Mouse (Mus musculus) stomach, embryonic 14.5 days (tissue): Measurements from ENCODE around the gene Slc3a2. TPM values are rescaled to one million over a fixed set of nuclear protein-coding genes. Genes with fewer than 3 reads are reported as not detected.

Experiments used
- ATAC-seq: fragments of 200-750 bp; cut with Nextera tagmentation; 2 replicates; pipeline ENCODE4 v1.8.0; 2017; ENCODE audit warnings: low read depth, moderate TSS enrichment; ENCODE audit not compliant: insufficient number of reproducible peaks, insufficient read depth, low FRiP score
- H3K27ac ChIP-seq: fragments of 300-500 bp; sonication (generic); 2 replicates; pipeline ENCODE4 v1.5.1; 2014; ENCODE audit warnings: mild to moderate bottlenecking, low read length, moderate library complexity, mixed read lengths
- H3K27me3 ChIP-seq: fragments of 300-500 bp; sonication (generic); 2 replicates; pipeline ENCODE4 v1.6.1; 2014; ENCODE audit warnings: low read length, control low read depth, mixed read lengths; ENCODE audit not compliant: control insufficient read depth, insufficient read depth
- H3K36me3 ChIP-seq: fragments of 300-500 bp; sonication (generic); 2 replicates; pipeline ENCODE4 v1.6.1; 2014; ENCODE audit warnings: mild to moderate bottlenecking, control low read depth, low read length, moderate library complexity, mixed read lengths; ENCODE audit not compliant: control insufficient read depth, insufficient read depth
- H3K4me1 ChIP-seq: fragments of 300-500 bp; sonication (generic); 2 replicates; pipeline ENCODE4 v1.6.1; 2014; ENCODE audit warnings: low read length, control low read depth, mixed read lengths; ENCODE audit not compliant: control insufficient read depth, insufficient read depth
- H3K4me2 ChIP-seq: fragments of 300-500 bp; sonication (generic); replicated peaks from 2 replicates; pipeline ENCODE4 v1.6.1; 2014; ENCODE audit warnings: low read depth, low read length, control low read depth
- H3K4me3 ChIP-seq: fragments of 300-500 bp; sonication (generic); 2 replicates; pipeline ENCODE4 v1.5.1; 2014; ENCODE audit warnings: low read depth, low read length, control low read depth
- H3K9ac ChIP-seq: fragments of 300-500 bp; sonication (generic); replicated peaks from 2 replicates; pipeline ENCODE4 v1.6.1; 2014; ENCODE audit warnings: low read depth, mild to moderate bottlenecking, control low read depth, low read length, moderate library complexity, mixed read lengths
- H3K9me3 ChIP-seq: fragments of 300-500 bp; sonication (generic); 2 replicates; pipeline ENCODE4 v1.6.1; 2016; ENCODE audit warnings: low read depth, low read length, control low read depth; ENCODE audit not compliant: control insufficient read depth
- WGBS: fragments of 180-500 bp; shearing (Covaris S2); extraction: QIAGEN DNeasy Blood & Tissue Kit; methylation state at CpG from one replicate; pipeline ENCODE4 v1.1.7; 2014; 5-methylcytosine and 5-hydroxymethylcytosine counted together
- polyA plus RNA-seq: library from polyadenylated mRNA; unstranded; fragments of >200 nt; fragmentation: Nextera tagmentation; extraction: Ambion mirVana; gene quantifications from 2 replicates; pipeline ENCODE4 v1.2.1, GENCODE M21; 2014

Gene Slc3a2
- polyA plus RNA-seq, 1 experiment from 2014 or later: 80.8 TPM

DNA sequence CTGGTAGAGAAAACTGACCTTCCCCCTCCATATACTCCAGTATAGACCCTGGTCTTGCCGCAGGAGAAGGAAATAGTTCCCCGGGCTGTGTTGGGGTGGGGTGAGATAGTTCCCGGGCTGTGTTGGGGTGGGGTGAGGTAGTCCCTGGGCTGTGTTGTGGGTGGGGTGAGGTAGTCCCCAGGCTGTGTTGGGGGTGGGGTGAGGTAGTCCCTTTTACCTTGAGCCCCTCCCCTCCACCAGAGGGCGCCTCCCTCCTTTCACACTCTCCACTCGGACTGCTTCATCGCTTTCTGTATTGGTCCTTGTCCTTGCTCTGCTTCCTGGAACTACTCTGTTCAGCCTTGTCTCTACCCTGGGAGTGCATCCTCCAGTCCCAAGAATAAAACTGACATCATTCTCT is 27.8 kb downstream of the Slc3a2 start:
- no peak overlapping the region for H3K4me2 ChIP-seq
- ATAC-seq: peak; percentile 61; the same call in 1 of the 2 replicates
- WGBS: 55% methylated on average over 6 of the region's 6 CpGs

DNA sequence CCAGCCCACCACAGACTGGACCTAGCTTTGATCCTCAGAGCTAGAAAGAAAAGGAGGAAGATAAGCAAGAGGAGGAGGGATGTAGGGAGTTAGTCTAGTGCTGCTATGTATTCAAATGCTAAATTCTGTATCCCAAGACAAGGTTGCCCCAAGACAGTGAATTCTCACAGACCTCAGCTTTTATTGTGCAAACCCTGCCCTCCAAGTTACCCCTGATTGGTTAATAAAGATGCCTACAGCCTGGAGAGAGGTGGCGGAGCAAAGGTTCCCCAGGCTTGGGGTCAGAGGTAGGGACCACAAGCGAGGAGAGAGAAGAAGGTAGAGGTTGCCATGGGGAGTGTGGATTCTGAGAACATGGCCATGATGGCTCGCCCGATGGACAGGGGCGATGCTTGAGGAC is 30.4 kb downstream of the Slc3a2 start:
- H3K9me3 ChIP-seq: no peaks in the 10 kb centered on the region
- WGBS: 83% methylated on average over 5 of the region's 5 CpGs
- no peak for ATAC-seq

More for the DNA sequence above, 27.8 kb downstream of the Slc3a2 start:
- Histone ChIP-seq H3K9me3 (no peaks in the 10 kb centered on the region), H3K27me3 (no peaks in the 10 kb centered on the region), H3K36me3 (no peaks in the 10 kb centered on the region), H3K9ac (no peak overlapping the region), H3K27ac (no peak overlapping the region), H3K4me3 (no peak overlapping the region), H3K4me1 (no peaks in the 10 kb centered on the region)

DNA sequence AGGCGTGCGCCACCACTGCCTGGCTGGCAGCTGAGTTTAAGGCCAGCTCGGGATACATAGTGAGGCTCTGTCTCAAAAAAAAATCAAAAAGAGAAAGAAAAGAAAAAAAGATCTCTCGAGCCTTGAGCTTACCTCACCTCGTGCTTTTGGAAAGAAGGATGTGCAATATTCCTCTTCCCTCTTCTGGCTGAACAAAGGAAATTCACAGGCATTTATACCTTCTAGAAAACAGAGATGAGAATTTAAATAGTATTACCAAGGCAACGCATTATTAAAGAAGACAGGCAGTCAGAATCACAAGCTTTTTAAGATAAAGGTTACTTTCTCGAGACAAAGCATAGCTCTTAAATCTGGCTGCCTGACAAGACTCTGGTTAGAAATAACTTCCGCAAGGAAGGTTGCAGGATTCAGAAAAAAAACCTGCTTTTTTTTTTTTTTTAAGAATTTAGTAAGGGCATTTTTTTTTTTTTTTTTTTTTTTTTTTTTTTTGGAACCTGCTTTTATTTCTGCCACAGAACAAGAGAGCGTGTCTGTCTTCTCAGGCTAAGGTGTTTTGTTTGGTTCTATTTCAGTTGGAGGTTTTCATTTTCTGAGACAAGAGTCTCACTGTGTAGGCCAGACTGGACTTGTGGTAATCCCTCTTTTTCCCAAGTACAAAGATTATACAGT is 31.2 kb downstream of the Slc3a2 start:
- no peak for ATAC-seq
- Histone ChIP-seq H3K4me1 (no peaks in the 10 kb centered on the region), H3K4me2 (no peak overlapping the region), H3K9me3 (no peaks in the 10 kb centered on the region), H3K9ac (no peak overlapping the region), H3K27me3 (no peaks in the 10 kb centered on the region), H3K4me3 (no peak overlapping the region), H3K36me3 (no peaks in the 10 kb centered on the region), H3K27ac (no peak overlapping the region)
- 52% methylated on average over 9 of the region's 9 CpGs for WGBS

More for the DNA sequence above, 30.4 kb downstream of the Slc3a2 start:
- Histone ChIP-seq H3K27ac (no peak overlapping the region), H3K9ac (no peak overlapping the region), H3K4me1 (no peaks in the 10 kb centered on the region), H3K4me2 (no peak overlapping the region), H3K36me3 (no peaks in the 10 kb centered on the region), H3K27me3 (no peaks in the 10 kb centered on the region), H3K4me3 (no peak overlapping the region)

DNA sequence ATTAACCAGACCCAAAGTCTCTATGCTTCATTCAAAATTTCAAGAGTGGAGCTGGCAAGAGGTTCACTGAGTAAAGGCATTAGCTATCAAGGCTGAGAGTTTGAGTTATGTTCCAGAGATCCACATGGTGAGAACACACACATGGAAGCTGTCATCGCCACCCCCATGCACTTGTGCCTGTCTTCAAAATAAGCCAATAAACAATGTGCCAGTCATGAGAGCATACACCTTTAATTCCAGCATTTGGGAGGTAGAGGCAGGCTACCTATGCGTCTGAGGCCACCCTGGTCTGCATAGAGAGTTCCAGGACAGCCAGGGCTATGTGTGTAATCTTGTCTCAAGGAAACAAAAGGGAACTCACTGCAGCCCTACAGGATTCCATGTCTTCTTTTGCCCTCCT is 39.5 kb downstream of the Slc3a2 start:
- no peak for ATAC-seq
- H3K4me3 ChIP-seq: no peak overlapping the region
- H3K9me3 ChIP-seq: no peaks in the 10 kb centered on the region
- no peak overlapping the region for H3K27ac ChIP-seq
- no peaks in the 10 kb centered on the region for H3K36me3 ChIP-seq
- peaks cover 6% of the 10 kb centered on the region; the same call in 1 of the 2 replicates for H3K4me1 ChIP-seq
- WGBS: 65% methylated on average over 2 of the region's 2 CpGs
- no peak overlapping the region for H3K9ac ChIP-seq
- H3K27me3 ChIP-seq: no peaks in the 10 kb centered on the region
- no peak overlapping the region for H3K4me2 ChIP-seq

DNA sequence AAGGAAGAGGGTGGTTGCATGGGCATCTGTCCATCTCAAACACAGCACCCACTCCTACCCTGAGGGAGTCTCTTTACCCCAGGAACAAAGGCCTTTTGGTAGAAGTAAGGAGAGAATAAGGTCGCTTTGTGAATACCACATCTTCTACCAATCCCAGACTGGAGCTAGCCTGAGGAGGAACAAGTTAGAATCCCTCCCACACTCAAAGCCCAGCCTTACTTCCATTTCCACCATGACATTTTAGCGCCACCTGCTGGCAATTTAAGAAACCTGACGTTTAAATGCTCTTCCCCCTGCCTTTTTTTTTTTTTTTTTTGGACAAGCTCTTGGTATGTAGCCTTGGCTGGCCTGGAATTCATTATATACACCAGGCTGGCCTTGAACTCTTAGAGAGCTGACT is 40.2 kb downstream of the Slc3a2 start:
- H3K9me3 ChIP-seq: no peaks in the 10 kb centered on the region
- H3K27me3 ChIP-seq: no peaks in the 10 kb centered on the region
- H3K36me3 ChIP-seq: no peaks in the 10 kb centered on the region
- ATAC-seq: peak; percentile 39; the same call in 1 of the 2 replicates
- no peak overlapping the region for H3K4me3 ChIP-seq
- WGBS: 0% methylated on average over 3 of the region's 3 CpGs
- no peak overlapping the region for H3K27ac ChIP-seq
- H3K9ac ChIP-seq: no peak overlapping the region
- H3K4me2 ChIP-seq: no peak overlapping the region
- H3K4me1 ChIP-seq: peaks cover 6% of the 10 kb centered on the region; the same call in 1 of the 2 replicates

DNA sequence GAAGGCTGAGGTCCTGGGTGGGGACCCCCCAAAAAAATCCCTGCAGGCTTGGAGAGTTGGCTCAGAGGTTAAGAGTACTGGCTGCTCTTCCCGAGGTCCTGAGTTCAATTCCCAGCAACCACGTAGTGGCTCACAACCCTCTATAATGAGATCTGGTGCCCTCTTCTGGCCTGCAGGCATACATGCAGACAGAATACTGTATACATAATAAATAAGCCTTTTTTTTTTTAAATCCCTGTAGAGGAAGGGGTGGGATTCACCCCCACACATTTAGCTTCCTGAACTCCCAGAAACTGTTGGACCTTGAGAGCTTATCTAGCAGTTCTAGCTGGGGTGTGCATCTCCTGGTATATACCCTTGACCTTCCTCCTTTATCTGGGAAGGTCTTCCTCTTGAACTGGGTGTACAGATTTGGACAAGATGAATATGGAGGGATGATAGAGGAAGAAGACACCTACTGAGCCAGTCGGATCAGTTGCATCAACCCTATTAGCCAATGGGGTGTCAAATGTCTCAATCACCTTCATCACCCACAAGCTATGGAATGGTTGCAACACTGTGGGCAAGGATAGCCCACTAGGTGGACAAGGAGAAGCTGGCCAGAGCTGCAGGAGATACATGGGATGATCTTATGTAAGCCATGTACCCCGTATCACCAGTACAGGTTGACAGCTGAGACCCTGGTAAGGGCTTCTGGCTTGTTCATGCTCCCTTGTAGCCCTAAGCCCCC is 41.4 kb downstream of the Slc3a2 start:
- H3K27ac ChIP-seq: no peak overlapping the region
- H3K4me1 ChIP-seq: peaks cover 6% of the 10 kb centered on the region; the same call in 1 of the 2 replicates
- no peaks in the 10 kb centered on the region for H3K9me3 ChIP-seq
- no peaks in the 10 kb centered on the region for H3K36me3 ChIP-seq
- H3K4me2 ChIP-seq: no peak overlapping the region
- WGBS: 89% methylated on average over 4 of the region's 4 CpGs
- ATAC-seq: no peak
- no peaks in the 10 kb centered on the region for H3K27me3 ChIP-seq
- H3K9ac ChIP-seq: no peak overlapping the region
- no peak overlapping the region for H3K4me3 ChIP-seq

DNA sequence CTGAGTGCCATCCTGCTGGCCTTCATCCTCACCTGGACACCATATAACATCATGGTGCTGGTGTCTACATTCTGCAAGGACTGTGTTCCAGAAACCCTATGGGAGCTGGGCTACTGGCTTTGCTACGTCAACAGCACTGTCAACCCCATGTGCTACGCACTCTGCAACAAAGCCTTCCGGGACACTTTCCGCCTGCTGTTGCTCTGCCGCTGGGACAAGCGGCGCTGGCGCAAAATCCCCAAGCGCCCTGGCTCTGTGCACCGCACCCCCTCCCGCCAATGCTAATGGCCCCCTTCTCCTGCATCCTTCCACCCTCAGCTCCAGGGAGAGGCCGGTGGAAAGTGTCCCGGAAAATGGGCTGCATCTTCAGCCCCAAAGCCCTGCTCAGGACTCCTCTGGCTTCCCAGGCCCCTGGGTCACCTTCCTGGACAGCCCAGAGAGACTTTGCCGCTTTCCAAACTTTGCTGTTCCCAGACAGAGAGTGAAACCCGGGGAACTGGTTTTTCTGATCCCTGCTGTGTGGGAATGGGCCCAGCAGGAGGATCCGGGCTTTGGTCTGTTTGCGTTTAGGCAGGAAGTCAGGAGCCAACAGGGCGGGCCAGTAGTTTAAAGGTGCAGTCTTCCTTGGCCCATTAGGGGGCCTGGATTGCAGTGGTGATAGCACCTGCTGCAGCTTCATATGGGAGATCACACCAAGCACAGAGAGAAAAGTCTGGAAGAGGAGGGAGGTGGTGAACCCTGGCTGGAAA is 44.0 kb downstream of the Slc3a2 start:
- Histone ChIP-seq H3K9me3 (no peaks in the 10 kb centered on the region), H3K4me1 (peaks cover 6% of the 10 kb centered on the region; the same call in 1 of the 2 replicates), H3K4me3 (no peak overlapping the region), H3K4me2 (peak overlapping the region; percentile 22; the same call in 1 of the 2 replicates), H3K27me3 (no peaks in the 10 kb centered on the region), H3K9ac (no peak overlapping the region), H3K27ac (peak overlapping the region; percentile 74), H3K36me3 (no peaks in the 10 kb centered on the region)
- ATAC-seq: peak; percentile 72
- WGBS: 22% methylated on average over 18 of the region's 18 CpGs

DNA sequence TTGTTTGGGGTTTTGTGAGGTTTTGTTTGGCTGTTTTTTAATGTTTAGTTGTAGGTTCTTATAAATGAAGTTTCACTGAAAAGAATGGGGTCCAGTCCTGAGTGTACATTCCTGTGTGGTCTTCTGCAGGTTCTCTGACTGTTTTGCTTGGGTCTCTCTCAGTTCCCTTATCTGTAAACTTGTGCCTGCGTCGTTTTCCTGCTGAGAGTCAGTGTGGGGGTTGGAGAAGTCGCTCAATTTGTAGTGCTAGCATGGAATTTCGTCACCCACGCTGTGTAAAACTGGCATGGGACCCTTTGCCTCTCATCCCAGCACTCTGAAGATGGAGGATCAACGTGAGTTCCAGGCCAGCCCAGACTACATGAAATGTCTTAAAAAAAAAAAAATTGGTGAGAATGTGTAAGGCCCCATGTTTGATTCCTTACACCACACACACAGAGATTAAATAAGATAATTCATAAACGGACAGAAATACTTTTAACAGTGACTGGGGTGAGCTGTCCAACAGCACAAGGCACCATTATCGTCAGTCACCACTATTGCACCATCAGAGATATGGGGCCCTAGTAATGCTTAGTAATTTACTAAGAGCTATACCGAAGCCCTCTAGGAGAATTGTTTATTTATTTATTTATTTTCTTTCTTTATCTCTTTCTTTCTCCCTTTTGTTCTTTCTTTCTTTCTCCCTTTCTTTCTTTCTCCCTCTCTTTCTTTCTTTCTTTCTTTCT is 49.7 kb downstream of the Slc3a2 start:
- H3K4me3 ChIP-seq: no peak overlapping the region
- no peaks in the 10 kb centered on the region for H3K4me1 ChIP-seq
- WGBS: 55% methylated on average over 9 of the region's 9 CpGs
- H3K27ac ChIP-seq: no peak overlapping the region
- H3K9ac ChIP-seq: no peak overlapping the region
- ATAC-seq: no peak
- no peak overlapping the region for H3K4me2 ChIP-seq
- H3K9me3 ChIP-seq: no peaks in the 10 kb centered on the region
- no peaks in the 10 kb centered on the region for H3K36me3 ChIP-seq
- H3K27me3 ChIP-seq: no peaks in the 10 kb centered on the region
